In genomic region chr2:52928401-52928800, GRCm38 (mm10) we compare ENCODE assay signal across 16 mouse cellular contexts.
DNase-seq lines count a peak whose midpoint lies in the region; ATAC-seq and TF ChIP-seq lines count a peak whose summit lies in the region.
"Had no signal": no experiment of that assay in that cellular context is flagged by ENCODE, and none has a peak within 500 bp of the region (broad histone marks: within the 10 kb centered on the region; RNA-seq: fewer than 3 reads in every experiment).

No protein-coding gene starts in this region.

- H3K27ac ChIP-seq in layer of hippocampus, adult 2 months: peak overlapping the region; percentile 49; the same call in 1 of the 2 replicates
- H3K27ac ChIP-seq in forebrain, embryonic 14.5 days (ENCODE audit: low read depth, low read length): no peak overlapping the region
- peak overlapping the region; percentile 10; the same call in 1 of the 2 replicates for H3K27ac ChIP-seq in midbrain, embryonic 12.5 days (replicated peaks)
- H3K27ac ChIP-seq in liver, embryonic 11.5 days (ENCODE audit: low read depth, low read length): no peak overlapping the region
- H3K27ac ChIP-seq in intestine, embryonic 16.5 days (ENCODE audit: low read length): no peak overlapping the region
- H3K27ac ChIP-seq: heart, embryonic 13.5 days; limb, embryonic 12.5 days; stomach, embryonic 15.5 days had no signal

- H3K9ac ChIP-seq in forebrain, embryonic 14.5 days (ENCODE audit: low read length): no peak overlapping the region
- no peak overlapping the region for H3K9ac ChIP-seq in midbrain, embryonic 12.5 days (replicated peaks)
- no peak overlapping the region for H3K9ac ChIP-seq in liver, embryonic 11.5 days (ENCODE audit: low read depth, low read length)
- H3K9ac ChIP-seq in intestine, embryonic 16.5 days (ENCODE audit: low read depth, low read length): no peak overlapping the region
- H3K9ac ChIP-seq: heart, embryonic 13.5 days; limb, embryonic 12.5 days; liver, postnatal 0 days; stomach, embryonic 15.5 days had no signal

- no peaks in the 10 kb centered on the region for H3K27me3 ChIP-seq in forebrain, embryonic 14.5 days (replicated peaks; ENCODE audit: control insufficient read depth, insufficient read depth, low read length)
- no peaks in the 10 kb centered on the region for H3K27me3 ChIP-seq in midbrain, embryonic 12.5 days
- H3K27me3 ChIP-seq in liver, embryonic 11.5 days (replicated peaks; ENCODE audit: control insufficient read depth, insufficient read depth, low read length): no peaks in the 10 kb centered on the region
- no peaks in the 10 kb centered on the region for H3K27me3 ChIP-seq in intestine, embryonic 16.5 days (replicated peaks; ENCODE audit: control insufficient read depth, insufficient read depth, low read length)
- H3K27me3 ChIP-seq: heart, embryonic 13.5 days; limb, embryonic 12.5 days; stomach, embryonic 15.5 days had no signal

- no peaks in the 10 kb centered on the region for H3K9me3 ChIP-seq in forebrain, embryonic 14.5 days (replicated peaks; ENCODE audit: control insufficient read depth, low read length)
- H3K9me3 ChIP-seq in midbrain, embryonic 12.5 days: no peaks in the 10 kb centered on the region
- no peaks in the 10 kb centered on the region for H3K9me3 ChIP-seq in liver, embryonic 11.5 days (ENCODE audit: control insufficient read depth, low read length)
- no peaks in the 10 kb centered on the region for H3K9me3 ChIP-seq in intestine, embryonic 16.5 days (ENCODE audit: control insufficient read depth, low read length)
- H3K9me3 ChIP-seq: heart, embryonic 13.5 days; limb, embryonic 12.5 days; stomach, embryonic 15.5 days had no signal

- H3K4me3 ChIP-seq in layer of hippocampus, adult 2 months: no peak overlapping the region
- H3K4me3 ChIP-seq in forebrain, embryonic 14.5 days (ENCODE audit: low read depth, low read length): no peak overlapping the region
- no peak overlapping the region for H3K4me3 ChIP-seq in midbrain, embryonic 12.5 days
- no peak overlapping the region for H3K4me3 ChIP-seq in liver, embryonic 11.5 days (ENCODE audit: low read depth, low read length)
- no peak overlapping the region for H3K4me3 ChIP-seq in intestine, embryonic 16.5 days (ENCODE audit: low read length)
- H3K4me3 ChIP-seq: heart, embryonic 13.5 days; limb, embryonic 12.5 days; myocyte; stomach, embryonic 15.5 days had no signal

- DNase-seq in layer of hippocampus, adult 2 months (ENCODE audit: low spot score in 2 of 2): no peak
- no peak for DNase-seq in layer of hippocampus, adult 9-11 months
- DNase-seq in forebrain, embryonic 14.5 days (ENCODE audit: low spot score): no peak
- DNase-seq in thymus, postnatal 10 days (ENCODE audit: low spot score in 2 of 2): peak; percentile 19 to 28
- no peak for DNase-seq in liver, embryonic 11.5 days (ENCODE audit: low spot score)
- no peak for DNase-seq in adrenal gland, adult (ENCODE audit: inconsistent age in 2 of 2, low spot score in 1 of 2)
- DNase-seq: adrenal gland, postnatal 14 days; B cell, adult 2 months; gastrocnemius, postnatal 14 days; liver, postnatal 0 days had no signal

- H3K36me3 ChIP-seq in forebrain, embryonic 14.5 days (ENCODE audit: control insufficient read depth, insufficient read depth, low read length): no peaks in the 10 kb centered on the region
- no peaks in the 10 kb centered on the region for H3K36me3 ChIP-seq in midbrain, embryonic 12.5 days
- H3K36me3 ChIP-seq in liver, embryonic 11.5 days (ENCODE audit: control insufficient read depth, insufficient read depth, low read length): no peaks in the 10 kb centered on the region
- H3K36me3 ChIP-seq in intestine, embryonic 16.5 days (ENCODE audit: control insufficient read depth, insufficient read depth, low read length): no peaks in the 10 kb centered on the region
- H3K36me3 ChIP-seq: heart, embryonic 13.5 days; limb, embryonic 12.5 days; stomach, embryonic 15.5 days had no signal

- 18% methylated on average over 3 of the region's 3 CpGs for WGBS in forebrain, embryonic 14.5 days
- WGBS in midbrain, embryonic 12.5 days: 29% methylated on average over 3 of the region's 3 CpGs
- 63% methylated on average over 3 of the region's 3 CpGs for WGBS in liver, embryonic 11.5 days
- 67% methylated on average over 3 of the region's 3 CpGs for WGBS in intestine, embryonic 16.5 days

- no peak for TF ChIP-seq CTCF in layer of hippocampus, adult 2 months (conservative IDR thresholded peaks at IDR 0.05)

- H3K4me2 ChIP-seq in forebrain, embryonic 14.5 days (ENCODE audit: low read length): no peak overlapping the region
- no peak overlapping the region for H3K4me2 ChIP-seq in midbrain, embryonic 12.5 days (replicated peaks)
- no peak overlapping the region for H3K4me2 ChIP-seq in liver, embryonic 11.5 days
- no peak overlapping the region for H3K4me2 ChIP-seq in intestine, embryonic 16.5 days (ENCODE audit: low read depth, low read length)
- H3K4me2 ChIP-seq: heart, embryonic 13.5 days; limb, embryonic 12.5 days; stomach, embryonic 15.5 days had no signal

- peak; percentile 28 for ATAC-seq in forebrain, embryonic 14.5 days
- ATAC-seq in midbrain, embryonic 12.5 days (ENCODE audit: low FRiP score, low read depth): 0 out of 2 replicates have a peak, but pooled peaks have one; percentile 30
- no peak for ATAC-seq in liver, embryonic 11.5 days (replicated peaks; ENCODE audit: low FRiP score)
- ATAC-seq in intestine, embryonic 16.5 days: no peak
- ATAC-seq: liver, postnatal 0 days had no signal

- H3K4me1 ChIP-seq in forebrain, embryonic 14.5 days (ENCODE audit: control insufficient read depth, insufficient read depth, low read length): peaks cover 19% of the 10 kb centered on the region
- H3K4me1 ChIP-seq in midbrain, embryonic 12.5 days: peaks cover 20% of the 10 kb centered on the region
- H3K4me1 ChIP-seq in liver, embryonic 11.5 days (replicated peaks; ENCODE audit: control insufficient read depth, insufficient read depth, low read length): no peaks in the 10 kb centered on the region; the same call in 1 of the 2 replicates
- 0 out of 2 replicates have a peak, but pooled peaks cover 10% of the 10 kb centered on the region for H3K4me1 ChIP-seq in intestine, embryonic 16.5 days (ENCODE audit: control insufficient read depth, insufficient read depth, low read length)

Comparison
In these comparisons a context has a peak if more than half of its experiments do, and no peak if none do; other contexts are left out.
1. DNase-seq: peak in thymus, postnatal 10 days (2 of 2); none in layer of hippocampus, adult 2 months (0 of 2), layer of hippocampus, adult 9-11 months (single experiment), forebrain, embryonic 14.5 days (single experiment), liver, embryonic 11.5 days (single experiment) and adrenal gland, adult (0 of 2).
2. H3K27ac ChIP-seq: peak in layer of hippocampus, adult 2 months (single experiment) and midbrain, embryonic 12.5 days (single experiment); none in forebrain, embryonic 14.5 days (single experiment), liver, embryonic 11.5 days (single experiment) and intestine, embryonic 16.5 days (single experiment).
3. ATAC-seq: peak in forebrain, embryonic 14.5 days (single experiment) and midbrain, embryonic 12.5 days (single experiment); none in liver, embryonic 11.5 days (single experiment) and intestine, embryonic 16.5 days (single experiment).